Mouse (Mus musculus): ENCODE measurements around the gene Syt11. TPM values are rescaled to one million over a fixed set of nuclear protein-coding genes. Genes with fewer than 3 reads are reported as not detected.

The Syt11 gene
- polyA plus RNA-seq, 1 experiment, result 29.2 TPM

DNA sequence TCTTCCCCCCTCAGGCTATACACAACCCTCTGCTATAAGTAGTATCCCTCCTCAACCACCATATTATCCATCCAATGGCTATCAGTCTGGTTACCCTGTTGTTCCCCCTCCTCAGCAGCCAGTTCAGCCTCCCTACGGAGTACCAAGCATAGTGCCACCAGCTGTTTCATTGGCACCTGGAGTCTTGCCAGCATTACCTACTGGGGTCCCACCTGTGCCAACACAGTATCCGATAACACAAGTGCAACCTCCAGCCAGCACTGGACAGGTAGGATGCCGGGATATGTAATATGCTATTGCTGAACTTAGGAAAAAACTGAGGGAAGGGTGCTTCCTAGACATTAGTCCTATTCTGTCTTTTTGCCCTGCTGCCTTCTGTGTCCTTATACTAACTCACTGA is 74.7 kb downstream of the Syt11 start:
- Histone ChIP-seq H3K27ac (ENCODE audit: insufficient read depth, low read length) (no peak overlapping the region), H3K4me3 (ENCODE audit: insufficient read depth, low read length) (no peak overlapping the region), H3K4me1 (ENCODE audit: control insufficient read depth, insufficient read depth, low read length) (no peaks in the 10 kb centered on the region)
- TF ChIP-seq POLR2A (IDR thresholded peaks at IDR 0.05; ENCODE audit: low read depth, low read length), result no peak
- no peak for TF ChIP-seq CTCF (IDR thresholded peaks at IDR 0.05; ENCODE audit: borderline replicate concordance, insufficient read depth, low read length)

DNA sequence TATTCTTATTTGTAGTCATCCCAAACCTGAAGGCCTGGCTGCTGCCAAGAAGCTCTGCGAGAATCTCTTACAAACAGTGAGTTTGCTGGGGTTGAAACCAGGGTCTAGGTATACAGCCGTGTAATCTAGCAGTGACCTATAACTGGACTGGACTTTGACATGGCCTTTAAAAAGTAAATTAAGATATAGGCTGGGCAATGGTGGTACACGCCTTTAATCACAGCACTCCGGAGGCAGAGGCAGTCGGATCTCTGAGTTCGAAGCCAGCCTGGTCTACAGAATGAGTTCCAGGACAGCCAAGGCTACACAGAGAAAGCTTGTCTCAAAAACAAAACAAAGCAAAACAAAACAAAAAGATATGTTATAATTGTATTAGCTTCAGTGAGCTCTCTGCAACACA is 76.1 kb downstream of the Syt11 start:
- Histone ChIP-seq H3K4me3 (ENCODE audit: insufficient read depth, low read length) (no peak overlapping the region), H3K27ac (ENCODE audit: insufficient read depth, low read length) (no peak overlapping the region), H3K4me1 (ENCODE audit: control insufficient read depth, insufficient read depth, low read length) (no peaks in the 10 kb centered on the region)
- TF ChIP-seq CTCF (IDR thresholded peaks at IDR 0.05; ENCODE audit: borderline replicate concordance, insufficient read depth, low read length), result no peak
- no peak for TF ChIP-seq POLR2A (IDR thresholded peaks at IDR 0.05; ENCODE audit: low read depth, low read length)

DNA sequence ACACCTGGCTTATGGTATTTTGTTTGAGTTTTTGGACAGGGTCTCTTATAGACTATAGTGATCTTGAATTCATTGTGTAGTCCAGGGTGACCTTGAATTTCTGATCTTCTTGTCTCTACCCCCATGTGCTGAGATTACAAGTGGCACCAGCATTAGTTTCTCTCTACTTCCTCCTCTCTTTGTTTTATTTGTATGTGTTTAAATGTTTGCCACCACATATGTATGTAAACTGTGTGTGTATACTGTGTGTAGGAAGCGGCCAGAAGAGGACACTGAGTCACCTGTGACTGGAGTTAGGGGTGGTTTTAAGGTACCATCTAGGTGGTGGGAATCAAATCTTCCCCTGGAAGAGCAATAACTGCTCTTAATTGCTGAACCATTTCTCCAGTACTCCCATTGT is 76.9 kb downstream of the Syt11 start:
- no peak overlapping the region for H3K4me3 ChIP-seq (ENCODE audit: insufficient read depth, low read length)
- no peaks in the 10 kb centered on the region for H3K4me1 ChIP-seq (ENCODE audit: control insufficient read depth, insufficient read depth, low read length)
- TF ChIP-seq CTCF (IDR thresholded peaks at IDR 0.05; ENCODE audit: borderline replicate concordance, insufficient read depth, low read length) (no peak), POLR2A (IDR thresholded peaks at IDR 0.05; ENCODE audit: low read depth, low read length) (no peak)
- no peak overlapping the region for H3K27ac ChIP-seq (ENCODE audit: insufficient read depth, low read length)

DNA sequence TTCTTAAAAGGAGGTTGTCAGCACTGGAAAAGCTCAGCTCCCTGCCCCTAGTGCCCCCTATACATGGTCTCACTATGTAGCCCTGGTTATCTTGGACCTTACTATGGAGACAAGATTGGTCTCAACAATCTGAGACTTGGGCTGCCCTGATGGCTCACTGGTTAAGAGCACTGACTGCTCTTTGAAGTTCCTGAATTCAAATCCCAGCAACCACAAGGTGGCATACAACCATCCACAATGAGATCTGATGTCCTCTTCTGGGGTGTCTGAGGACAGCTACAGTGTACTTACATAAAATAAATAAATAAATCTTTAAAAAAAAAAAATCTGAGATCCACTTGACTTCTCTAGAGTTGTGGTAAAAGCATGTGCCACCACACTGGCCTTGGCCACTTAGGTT is 79.4 kb downstream of the Syt11 start:
- H3K4me3 ChIP-seq (ENCODE audit: insufficient read depth, low read length), result no peak overlapping the region
- TF ChIP-seq CTCF (IDR thresholded peaks at IDR 0.05; ENCODE audit: borderline replicate concordance, insufficient read depth, low read length) (no peak), POLR2A (IDR thresholded peaks at IDR 0.05; ENCODE audit: low read depth, low read length) (no peak)
- no peaks in the 10 kb centered on the region for H3K4me1 ChIP-seq (ENCODE audit: control insufficient read depth, insufficient read depth, low read length)
- no peak overlapping the region for H3K27ac ChIP-seq (ENCODE audit: insufficient read depth, low read length)

Other genes with a start within 250 kb of the Syt11 start
- 25.7 and 33.6 TPM in 2 replicates for gene Mex3a, start 242.8 kb downstream of the Syt11 start, polyA plus RNA-seq (2011; ENCODE audit: insufficient read length, low read depth, missing spikeins)
- not detected in 2 replicates for gene Rab25, start 226.9 kb downstream of the Syt11 start, polyA plus RNA-seq (2011; ENCODE audit: insufficient read length, low read depth, missing spikeins)
- gene Lamtor2, start 222.1 kb downstream of the Syt11 start, polyA plus RNA-seq (2011; ENCODE audit: insufficient read length, low read depth, missing spikeins), result 74.4 and 81.1 TPM in 2 replicates
- gene Ubqln4, start 221.4 kb downstream of the Syt11 start, polyA plus RNA-seq (2011; ENCODE audit: insufficient read length, low read depth, missing spikeins), result 38.5 and 50.4 TPM in 2 replicates
- gene Ssr2, start 199.3 kb downstream of the Syt11 start, polyA plus RNA-seq (2011; ENCODE audit: insufficient read length, low read depth, missing spikeins), result 218 and 298 TPM in 2 replicates
- gene Arhgef2, start 169.2 kb downstream of the Syt11 start, polyA plus RNA-seq (2011; ENCODE audit: insufficient read length, low read depth, missing spikeins), result 174 and 210 TPM in 2 replicates
- gene Rxfp4, start 122.0 kb downstream of the Syt11 start, polyA plus RNA-seq (2011; ENCODE audit: insufficient read length, low read depth, missing spikeins), result not detected in 2 replicates
- 64.1 and 68.9 TPM in 2 replicates for gene Khdc4, start 89.4 kb downstream of the Syt11 start, polyA plus RNA-seq (2011; ENCODE audit: insufficient read length, low read depth, missing spikeins)
- 52.1 and 57.8 TPM in 2 replicates for gene Rit1, start 58.3 kb downstream of the Syt11 start, polyA plus RNA-seq (2011; ENCODE audit: insufficient read length, low read depth, missing spikeins)
- gene Gon4l, start 60.1 kb upstream of the Syt11 start, polyA plus RNA-seq (2011; ENCODE audit: insufficient read length, low read depth, missing spikeins), result 28.2 and 34.8 TPM in 2 replicates
- gene Msto1, start 138.8 kb upstream of the Syt11 start, polyA plus RNA-seq (2011; ENCODE audit: insufficient read length, low read depth, missing spikeins), result 21.5 and 27.5 TPM in 2 replicates
- 47.4 and 50.1 TPM in 2 replicates for gene Ash1l, start 175.5 kb upstream of the Syt11 start, polyA plus RNA-seq (2011; ENCODE audit: insufficient read length, low read depth, missing spikeins)
- 111 and 136 TPM in 2 replicates for gene Dap3, start 176.0 kb upstream of the Syt11 start, polyA plus RNA-seq (2011; ENCODE audit: insufficient read length, low read depth, missing spikeins)

All from embryonic fibroblast, embryonic 13.5 days (primary cell).